Mouse (Mus musculus) adrenal gland, adult 10 weeks (tissue): Measurements from ENCODE around the gene Nanos1. TPM values are rescaled to one million over a fixed set of nuclear protein-coding genes. Genes with fewer than 3 reads are reported as not detected.

Experiments used
- polyA plus RNA-seq: library from polyadenylated mRNA; stranded (reverse); fragments of 350-450 nt; fragmentation: Illumina TruSeq; extraction: RNeasy Lipid Tissue Mini Kit (QIAGEN cat#74804); gene quantifications from one replicate; pipeline ENCODE4 v1.2.3, GENCODE M21; 2014; ENCODE audit warnings: low read depth, low replicate concordance

The Nanos1 gene
- polyA plus RNA-seq, result 3.6 TPM

GRCm38 (mm10) chr19:60755438-60756191 lies at the start of gene Nanos1:
TSS of gene Nanos1 (plus strand) at chr19:60755987.

GRCm38 (mm10) chr19:60790551-60791161 lies 34.9 kb downstream of the Nanos1 start, which contains the start of gene Eif3a:
TSS of gene Eif3a (minus strand) at chr19:60790658.

Other genes with a start within 250 kb of the Nanos1 start
- gene Cacul1, start 175.0 kb upstream of the Nanos1 start, polyA plus RNA-seq, result 98.0 TPM
- 294 TPM for gene Eif3a, start 34.7 kb downstream of the Nanos1 start, polyA plus RNA-seq
- gene Fam45a, start 55.6 kb downstream of the Nanos1 start, polyA plus RNA-seq, result 116 TPM
- 13.5 TPM for gene Sfxn4, start 105.5 kb downstream of the Nanos1 start, polyA plus RNA-seq
- gene Prdx3, start 118.6 kb downstream of the Nanos1 start, polyA plus RNA-seq, result 1,417 TPM
- gene Grk5, start 133.8 kb downstream of the Nanos1 start, polyA plus RNA-seq, result 28.0 TPM